Mouse (Mus musculus): ENCODE data around the gene Dok7. TPM values are rescaled to one million over a fixed set of nuclear protein-coding genes. Genes with fewer than 3 reads are reported as not detected.

The Dok7 gene
- polyA plus RNA-seq (2014; fragmentation: Nextera tagmentation; extraction: Ambion mirVana), result 0.37 and 1.1 TPM in 2 replicates

DNA sequence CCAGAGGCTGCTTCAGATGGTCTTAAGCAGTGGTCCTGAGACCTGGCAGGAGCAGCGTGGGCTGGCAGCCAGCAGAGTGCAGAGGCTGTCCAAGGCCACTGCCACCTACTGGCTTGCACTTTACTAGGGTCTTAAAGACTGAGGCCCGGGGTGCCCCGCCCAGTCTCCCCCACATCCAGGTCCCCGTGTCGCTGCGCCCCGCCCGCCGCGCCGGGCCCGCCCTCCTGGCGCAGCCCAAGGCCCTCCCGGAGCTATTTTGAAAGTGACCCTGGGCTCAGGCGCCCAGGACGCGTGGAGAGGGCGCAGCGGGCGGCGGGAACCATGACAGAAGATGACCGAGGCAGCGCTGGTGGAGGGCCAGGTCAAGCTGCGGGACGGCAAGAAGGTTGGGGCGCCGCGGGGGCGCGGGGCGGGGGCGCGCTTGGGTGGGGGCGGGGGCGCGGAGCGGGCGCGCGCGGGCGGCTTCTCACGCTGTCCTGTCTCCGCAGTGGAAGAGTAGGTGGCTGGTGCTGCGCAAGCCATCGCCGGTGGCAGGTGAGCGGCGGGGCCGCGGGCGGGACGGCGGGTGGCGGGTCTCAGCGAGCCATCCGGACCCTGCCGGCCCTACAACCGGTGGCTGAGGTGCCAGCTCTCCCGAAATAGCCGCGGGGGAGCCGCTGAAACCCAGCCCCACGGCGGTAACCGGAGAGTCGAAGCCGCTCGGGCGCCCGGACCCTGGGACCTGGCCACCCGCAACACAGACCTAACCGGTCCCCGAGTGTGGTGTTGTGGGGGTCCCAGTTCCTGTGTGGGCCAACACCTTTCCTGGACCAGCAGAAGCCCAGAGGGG is at the start of gene Dok7:
Gene Dok7 (plus strand): TSS at position 163 of the 829 bp plus-strand sequence.
- Histone ChIP-seq H3K9ac (ENCODE audit: low read length) (peak within 1 kb of the TSS; percentile 57), H3K36me3 (ENCODE audit: control insufficient read depth, insufficient read depth, low read length) (no peaks in the 10 kb centered on the region), H3K4me2 (ENCODE audit: low read depth) (peak within 1 kb of the TSS; percentile 95), H3K4me3 (ENCODE audit: low read depth, low read length) (peak within 1 kb of the TSS; percentile 48), H3K27me3 (ENCODE audit: control insufficient read depth, insufficient read depth, low read length) (peaks cover 25% of the 10 kb centered on the region), H3K27ac (ENCODE audit: low read depth, low read length) (no peak within 1 kb of the TSS), H3K4me1 (ENCODE audit: control insufficient read depth, insufficient read depth, low read length) (no peaks in the 10 kb centered on the region; the same call in 1 of the 2 replicates), H3K9me3 (ENCODE audit: control insufficient read depth, low read length) (no peaks in the 10 kb centered on the region)
- ATAC-seq (ENCODE audit: insufficient read depth, low FRiP score, low TSS enrichment), result peak; percentile 50; the same call in 1 of the 2 replicates
- under 1% methylated on average over 46 of the region's 74 CpGs for WGBS
- peak; percentile 43 for DNase-seq (ENCODE audit: low spot score)

GRCm38 (mm10) chr5:35009163-35009562 is 47.4 kb upstream of the Dok7 start:
- Histone ChIP-seq H3K36me3 (ENCODE audit: control insufficient read depth, insufficient read depth, low read length) (no peaks in the 10 kb centered on the region), H3K9me3 (ENCODE audit: control insufficient read depth, low read length) (no peaks in the 10 kb centered on the region), H3K27ac (ENCODE audit: low read depth, low read length) (no peak overlapping the region), H3K4me3 (ENCODE audit: low read depth, low read length) (no peak overlapping the region), H3K9ac (ENCODE audit: low read length) (no peak overlapping the region), H3K27me3 (ENCODE audit: control insufficient read depth, insufficient read depth, low read length) (no peaks in the 10 kb centered on the region), H3K4me1 (ENCODE audit: control insufficient read depth, insufficient read depth, low read length) (peaks cover 1% of the 10 kb centered on the region; the same call in 1 of the 2 replicates), H3K4me2 (ENCODE audit: low read depth) (no peak overlapping the region)
- WGBS, result 95% methylated on average over 4 of the region's 4 CpGs
- ATAC-seq (ENCODE audit: insufficient read depth, low FRiP score, low TSS enrichment) (no peak), DNase-seq (ENCODE audit: low spot score) (no peak)

- H3K27me3 ChIP-seq (ENCODE audit: control insufficient read depth, insufficient read depth, low read length), result no peaks in the 10 kb centered on the region
- no peak overlapping the region for H3K9ac ChIP-seq (ENCODE audit: low read length)
- WGBS, result 80% methylated on average over 5 of the region's 5 CpGs
- no peak overlapping the region for H3K4me3 ChIP-seq (ENCODE audit: low read depth, low read length)
- DNase-seq (ENCODE audit: low spot score), result no peak
- H3K36me3 ChIP-seq (ENCODE audit: control insufficient read depth, insufficient read depth, low read length), result no peaks in the 10 kb centered on the region
- no peaks in the 10 kb centered on the region for H3K9me3 ChIP-seq (ENCODE audit: control insufficient read depth, low read length)
- H3K27ac ChIP-seq (ENCODE audit: low read depth, low read length), result no peak overlapping the region
- no peak overlapping the region for H3K4me2 ChIP-seq (ENCODE audit: low read depth)
- H3K4me1 ChIP-seq (ENCODE audit: control insufficient read depth, insufficient read depth, low read length), result peaks cover 5% of the 10 kb centered on the region; the same call in 1 of the 2 replicates
- no peak for ATAC-seq (ENCODE audit: insufficient read depth, low FRiP score, low TSS enrichment)
Measured at GRCm38 (mm10) chr5:35010656-35011055, 45.9 kb upstream of the Dok7 start.

DNA sequence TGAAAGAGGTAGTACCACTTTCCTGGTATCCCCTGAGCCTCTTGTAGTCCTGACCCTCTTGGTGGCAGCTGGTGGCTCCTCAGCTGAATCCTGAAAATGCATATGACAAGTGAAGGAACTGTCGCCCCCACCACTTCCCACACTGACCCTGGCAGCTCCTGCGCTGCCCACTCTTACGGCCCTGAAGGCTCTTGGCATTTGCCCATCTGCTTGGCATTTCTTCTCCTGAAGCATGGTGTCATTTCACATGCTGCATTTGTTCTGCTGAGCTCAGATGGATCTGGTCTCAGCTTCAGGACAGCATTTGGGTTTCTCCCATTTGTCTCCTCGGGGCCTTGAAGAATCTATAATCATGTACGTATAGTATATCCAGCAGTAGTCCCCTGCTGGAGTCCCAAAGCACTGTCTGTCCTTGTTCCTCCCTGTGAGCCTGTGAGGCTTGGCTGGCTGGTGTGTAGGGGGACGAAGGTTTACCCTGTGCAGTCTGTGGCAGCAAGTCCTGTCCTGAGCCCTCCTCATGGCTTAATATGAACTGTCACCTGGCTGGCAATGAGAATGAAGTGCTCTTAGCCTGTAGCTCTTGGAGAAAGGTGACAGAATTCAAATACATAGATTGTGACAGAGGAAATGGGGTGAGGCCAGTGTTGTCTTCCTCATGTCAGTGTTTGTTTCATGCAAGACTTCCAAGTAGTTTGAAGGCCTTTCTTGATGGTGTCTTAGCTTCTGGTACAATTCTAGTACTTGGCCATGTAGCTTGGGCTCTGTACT is 45.2 kb upstream of the Dok7 start:
- H3K4me2 ChIP-seq (ENCODE audit: low read depth), result no peak overlapping the region
- no peaks in the 10 kb centered on the region for H3K36me3 ChIP-seq (ENCODE audit: control insufficient read depth, insufficient read depth, low read length)
- 94% methylated on average over 6 of the region's 6 CpGs for WGBS
- no peak overlapping the region for H3K9ac ChIP-seq (ENCODE audit: low read length)
- ATAC-seq (ENCODE audit: insufficient read depth, low FRiP score, low TSS enrichment) (no peak), DNase-seq (ENCODE audit: low spot score) (no peak)
- H3K27me3 ChIP-seq (ENCODE audit: control insufficient read depth, insufficient read depth, low read length), result no peaks in the 10 kb centered on the region
- H3K4me1 ChIP-seq (ENCODE audit: control insufficient read depth, insufficient read depth, low read length), result peaks cover 5% of the 10 kb centered on the region; the same call in 1 of the 2 replicates
- H3K27ac ChIP-seq (ENCODE audit: low read depth, low read length), result no peak overlapping the region
- no peak overlapping the region for H3K4me3 ChIP-seq (ENCODE audit: low read depth, low read length)
- H3K9me3 ChIP-seq (ENCODE audit: control insufficient read depth, low read length), result no peaks in the 10 kb centered on the region

DNA sequence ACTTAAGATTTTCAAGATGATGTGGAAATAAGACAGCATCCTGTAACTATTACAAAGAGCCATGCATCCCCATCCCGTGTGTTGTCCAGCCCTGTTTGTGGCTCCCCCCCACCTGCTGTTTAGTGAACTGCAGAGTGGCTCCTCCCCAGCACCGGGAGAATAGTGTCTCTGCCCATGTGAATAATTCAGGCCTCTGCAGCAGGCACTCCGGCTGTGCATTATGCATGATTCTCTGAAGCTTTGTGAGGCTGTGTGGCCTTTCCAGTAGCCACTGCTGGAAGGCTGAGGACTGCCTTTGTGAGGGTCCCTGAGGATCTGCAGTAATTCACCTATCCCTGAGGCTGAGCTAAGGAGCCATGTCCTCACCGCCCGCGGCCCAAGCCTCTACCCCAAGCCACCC is 42.5 kb upstream of the Dok7 start:
- Histone ChIP-seq H3K4me3 (ENCODE audit: low read depth, low read length) (no peak overlapping the region), H3K27me3 (ENCODE audit: control insufficient read depth, insufficient read depth, low read length) (no peaks in the 10 kb centered on the region), H3K4me2 (ENCODE audit: low read depth) (no peak overlapping the region), H3K36me3 (ENCODE audit: control insufficient read depth, insufficient read depth, low read length) (no peaks in the 10 kb centered on the region), H3K9ac (ENCODE audit: low read length) (no peak overlapping the region), H3K27ac (ENCODE audit: low read depth, low read length) (peak overlapping the region; percentile 45; the same call in 1 of the 2 replicates), H3K9me3 (ENCODE audit: control insufficient read depth, low read length) (no peaks in the 10 kb centered on the region), H3K4me1 (ENCODE audit: control insufficient read depth, insufficient read depth, low read length) (peaks cover 5% of the 10 kb centered on the region; the same call in 1 of the 2 replicates)
- DNase-seq (ENCODE audit: low spot score), result peak; percentile 59
- peak; percentile 80 for ATAC-seq (ENCODE audit: insufficient read depth, low FRiP score, low TSS enrichment)
- WGBS, result 47% methylated on average over 6 of the region's 6 CpGs

DNA sequence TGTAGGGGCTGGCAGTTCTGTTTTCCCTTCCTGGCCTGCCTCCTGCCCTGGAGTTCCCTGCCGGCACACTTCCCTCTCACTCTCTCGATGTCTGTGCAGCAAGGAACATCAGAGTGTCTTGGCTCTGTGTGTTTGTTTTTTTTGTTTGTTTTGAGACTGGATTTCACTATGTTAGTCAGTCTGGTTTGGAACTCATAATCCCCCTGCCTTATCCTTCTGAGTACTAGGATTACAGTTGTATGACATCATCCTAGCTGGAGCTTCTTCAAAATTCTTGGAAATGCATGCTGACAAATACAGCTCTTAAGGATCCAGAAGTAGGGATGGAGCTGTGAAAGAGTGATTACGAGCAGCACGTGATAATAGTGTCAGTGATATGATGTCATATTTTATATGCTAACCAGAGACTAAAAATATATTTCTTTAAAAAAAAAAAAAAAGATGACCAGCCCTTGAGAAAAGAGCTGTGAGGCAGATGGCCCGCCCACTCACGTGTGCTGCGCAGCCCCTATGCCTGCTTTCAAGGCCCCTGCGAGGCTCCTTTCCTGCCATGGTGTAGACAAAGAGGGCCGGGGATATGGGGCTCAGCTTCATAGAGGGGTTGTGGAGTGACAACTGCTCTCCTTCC is 36.8 kb upstream of the Dok7 start:
- WGBS, result 88% methylated on average over 9 of the region's 9 CpGs
- ATAC-seq (ENCODE audit: insufficient read depth, low FRiP score, low TSS enrichment), result no peak

DNA sequence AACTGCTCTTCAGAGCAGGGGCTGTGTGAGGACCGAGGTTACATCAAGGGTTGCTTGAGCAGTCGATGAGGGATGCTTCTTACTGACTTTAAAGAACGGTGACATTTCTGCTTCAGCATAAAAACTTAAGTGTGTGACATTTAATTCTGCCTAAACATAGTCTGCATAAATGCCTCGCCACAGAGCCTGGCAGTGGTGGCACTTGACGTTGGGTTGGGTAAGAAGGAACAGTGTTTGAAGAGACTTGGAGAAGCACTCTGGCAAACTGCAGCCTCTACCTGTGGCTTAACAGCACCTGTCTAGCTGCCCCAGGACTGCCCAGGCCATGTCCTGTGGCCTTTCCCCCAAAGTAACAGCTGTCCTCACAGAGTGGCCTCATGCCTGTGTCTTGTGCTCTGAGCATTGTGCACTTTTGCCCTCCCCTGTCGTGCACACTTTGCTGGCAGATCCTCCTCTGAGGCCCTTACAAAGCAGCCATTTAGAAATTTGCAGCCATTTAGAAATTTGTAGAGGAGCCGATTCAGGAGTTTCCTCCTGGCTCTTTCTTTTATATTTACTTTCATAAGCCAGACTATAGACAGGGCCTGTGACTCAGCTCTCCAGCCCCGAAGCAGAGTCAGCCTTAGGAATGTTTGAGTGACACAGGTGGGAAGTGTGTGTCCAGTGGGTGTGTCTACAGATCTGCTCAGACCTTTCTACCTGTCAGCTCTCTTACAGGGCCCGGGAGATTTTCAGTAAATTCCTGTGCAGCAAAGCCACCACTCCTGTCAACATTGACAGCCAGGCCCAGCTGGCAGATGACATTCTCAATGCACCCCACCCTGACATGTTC is 35.9 kb upstream of the Dok7 start:
- H3K4me2 ChIP-seq (ENCODE audit: low read depth), result no peak overlapping the region
- no peak for DNase-seq (ENCODE audit: low spot score)
- 0 out of 2 replicates have a peak overlapping the region, but pooled peaks have one; percentile 15 for H3K9ac ChIP-seq (ENCODE audit: low read length)
- WGBS, result 90% methylated on average over 9 of the region's 9 CpGs
- no peak for ATAC-seq (ENCODE audit: insufficient read depth, low FRiP score, low TSS enrichment)
- no peaks in the 10 kb centered on the region for H3K9me3 ChIP-seq (ENCODE audit: control insufficient read depth, low read length)
- no peaks in the 10 kb centered on the region for H3K27me3 ChIP-seq (ENCODE audit: control insufficient read depth, insufficient read depth, low read length)
- no peaks in the 10 kb centered on the region for H3K4me1 ChIP-seq (ENCODE audit: control insufficient read depth, insufficient read depth, low read length)
- H3K36me3 ChIP-seq (ENCODE audit: control insufficient read depth, insufficient read depth, low read length), result peaks cover 13% of the 10 kb centered on the region
- H3K4me3 ChIP-seq (ENCODE audit: low read depth, low read length), result no peak overlapping the region
- H3K27ac ChIP-seq (ENCODE audit: low read depth, low read length), result no peak overlapping the region

More for the DNA sequence above, 36.8 kb upstream of the Dok7 start:
- H3K4me3 ChIP-seq (ENCODE audit: low read depth, low read length), result no peak overlapping the region
- no peak for DNase-seq (ENCODE audit: low spot score)
- no peak overlapping the region for H3K9ac ChIP-seq (ENCODE audit: low read length)
- H3K27ac ChIP-seq (ENCODE audit: low read depth, low read length), result no peak overlapping the region
- H3K9me3 ChIP-seq (ENCODE audit: control insufficient read depth, low read length), result no peaks in the 10 kb centered on the region
- no peaks in the 10 kb centered on the region for H3K4me1 ChIP-seq (ENCODE audit: control insufficient read depth, insufficient read depth, low read length)
- H3K36me3 ChIP-seq (ENCODE audit: control insufficient read depth, insufficient read depth, low read length), result peaks cover 13% of the 10 kb centered on the region
- H3K4me2 ChIP-seq (ENCODE audit: low read depth), result no peak overlapping the region
- H3K27me3 ChIP-seq (ENCODE audit: control insufficient read depth, insufficient read depth, low read length), result no peaks in the 10 kb centered on the region

GRCm38 (mm10) chr5:35024975-35025374 is 31.6 kb upstream of the Dok7 start:
- 22% methylated on average over 2 of the region's 2 CpGs for WGBS
- no peak overlapping the region for H3K27ac ChIP-seq (ENCODE audit: low read depth, low read length)
- no peaks in the 10 kb centered on the region for H3K27me3 ChIP-seq (ENCODE audit: control insufficient read depth, insufficient read depth, low read length)
- H3K4me3 ChIP-seq (ENCODE audit: low read depth, low read length), result no peak overlapping the region
- H3K4me1 ChIP-seq (ENCODE audit: control insufficient read depth, insufficient read depth, low read length), result no peaks in the 10 kb centered on the region
- H3K4me2 ChIP-seq (ENCODE audit: low read depth), result no peak overlapping the region
- H3K9ac ChIP-seq (ENCODE audit: low read length), result no peak overlapping the region
- H3K36me3 ChIP-seq (ENCODE audit: control insufficient read depth, insufficient read depth, low read length), result peaks cover 20% of the 10 kb centered on the region
- ATAC-seq (ENCODE audit: insufficient read depth, low FRiP score, low TSS enrichment) (peak; percentile 63; the same call in 1 of the 2 replicates), DNase-seq (ENCODE audit: low spot score) (peak; percentile 62)
- H3K9me3 ChIP-seq (ENCODE audit: control insufficient read depth, low read length), result no peaks in the 10 kb centered on the region

All from neural tube, embryonic 11.5 days (tissue).